Mouse (Mus musculus): ENCODE measurements around the gene Ccl26.
"Not testable (repeated sequence)": the region's sequence is repeated elsewhere in the genome, so short reads cannot be mapped to it uniquely, and the experiment has no call there.

DNA sequence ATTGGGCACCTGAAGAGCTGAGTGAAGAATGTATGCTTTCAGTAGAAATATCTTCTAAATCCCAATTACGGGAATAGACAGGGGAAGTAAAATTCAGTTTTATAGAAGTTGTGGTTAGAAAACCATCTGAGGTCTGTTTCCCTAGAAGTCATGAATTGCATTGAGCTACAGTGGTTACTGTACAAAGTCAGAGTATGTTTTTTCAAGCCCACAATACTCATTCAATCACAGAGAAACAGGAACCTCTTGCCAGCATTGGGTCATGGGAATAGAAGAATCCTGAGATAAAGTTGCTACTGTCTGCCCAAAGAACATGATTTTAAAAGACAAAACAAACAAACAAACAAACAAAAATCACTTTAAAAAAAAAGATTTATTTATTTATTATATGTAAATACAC is 43.3 kb upstream of the Ccl26 start:
- not testable (repeated sequence) for TF ChIP-seq POLR2A (IDR thresholded peaks at IDR 0.05; ENCODE audit: insufficient read depth, low read depth, low read length); CTCF (IDR thresholded peaks at IDR 0.05)

All from heart, adult 2 months (tissue).